Mouse (Mus musculus) myocyte (in vitro differentiated cells): ENCODE measurements at regions not wholly inside any gene's neighbourhood (a gene's known extent, or its start where the extent isn't known, plus 50 kb on each side); places are given as distances from the start of the nearest gene placed in this dataset.

Experiments
- H3K27me3 ChIP-seq: one replicate; pipeline ENCODE4 v1.6.1; 2011; ENCODE audit not compliant: control insufficient read depth, insufficient read depth, insufficient read length
- H3K36me3 ChIP-seq: one replicate; pipeline ENCODE4 v1.6.1; 2011; ENCODE audit not compliant: control insufficient read depth, insufficient read depth
- H3K4me2 ChIP-seq: one replicate; pipeline ENCODE4 v1.6.1; 2011; ENCODE audit warnings: low read depth, control low read depth
- H3K4me3 ChIP-seq: one replicate; pipeline ENCODE4 v1.5.1; 2011; ENCODE audit warnings: mild to moderate bottlenecking, control low read depth, moderate library complexity
- H3K79me2 ChIP-seq: one replicate; pipeline ENCODE4 v1.6.1; 2011; ENCODE audit not compliant: control insufficient read depth, insufficient read depth
- H3ac ChIP-seq: one replicate; pipeline ENCODE4 v1.6.1; 2011; ENCODE audit not compliant: control insufficient read depth, insufficient read length
- CEBPB ChIP-seq: IDR thresholded peaks from 2 replicates; pipeline ENCODE4 v1.6.1; 2011; ENCODE audit warnings: mild to moderate bottlenecking, moderate library complexity; ENCODE audit not compliant: poor library complexity, insufficient read depth, severe bottlenecking
- E2F4 ChIP-seq: IDR thresholded peaks from one replicate; pipeline ENCODE4 v1.6.1; 2011; ENCODE audit warnings: mild to moderate bottlenecking, control low read depth, moderate library complexity; ENCODE audit not compliant: insufficient read depth
- MAX ChIP-seq: IDR thresholded peaks from one replicate; pipeline ENCODE4 v1.6.1; 2011; ENCODE audit warnings: low read depth, mild to moderate bottlenecking, control low read depth
- MYOD1 ChIP-seq, 3 experiments: IDR thresholded peaks; one replicate each; pipeline ENCODE4 v1.6.1; 2011; ENCODE audit warnings: control low read depth in 2 of 3, low read depth in 2 of 3, mild to moderate bottlenecking in 2 of 3, moderate library complexity in 1 of 3; ENCODE audit not compliant: insufficient read length in 2 of 3, control insufficient read depth in 1 of 3
- MYOG ChIP-seq, 3 experiments: IDR thresholded peaks; one replicate each; pipeline ENCODE4 v1.6.1; 2011; ENCODE audit warnings: control low read depth in 2 of 3, low read depth in 2 of 3, mild to moderate bottlenecking in 2 of 3; ENCODE audit not compliant: insufficient read length in 2 of 3, control insufficient read depth in 1 of 3, insufficient read depth in 1 of 3
- POLR2A ChIP-seq: IDR thresholded peaks from one replicate; pipeline ENCODE4 v1.6.1; 2011; ENCODE audit warnings: low read depth, mild to moderate bottlenecking, control low read depth, moderate library complexity; ENCODE audit not compliant: insufficient read length
- POLR2AphosphoS2 ChIP-seq: IDR thresholded peaks from one replicate; pipeline ENCODE4 v1.6.1; 2011; ENCODE audit warnings: low read depth, control low read depth; ENCODE audit not compliant: insufficient read length
- REST ChIP-seq: IDR thresholded peaks from one replicate; pipeline ENCODE4 v1.6.1; 2011; ENCODE audit warnings: mild to moderate bottlenecking, control low read depth, moderate library complexity; ENCODE audit not compliant: insufficient read depth, insufficient read length
- SRF ChIP-seq: IDR thresholded peaks from one replicate; pipeline ENCODE4 v1.6.1; 2011; ENCODE audit warnings: low read depth; ENCODE audit not compliant: control insufficient read depth, insufficient read length
- TCF12 ChIP-seq: IDR thresholded peaks from one replicate; pipeline ENCODE4 v1.6.1; 2011; ENCODE audit warnings: mild to moderate bottlenecking, control low read depth; ENCODE audit not compliant: poor library complexity, insufficient read depth, severe bottlenecking
- TCF3 ChIP-seq: IDR thresholded peaks from one replicate; pipeline ENCODE4 v1.6.1; 2011; ENCODE audit warnings: low read depth, control low read depth; ENCODE audit not compliant: insufficient read length
- USF1 ChIP-seq: IDR thresholded peaks from one replicate; pipeline ENCODE4 v1.6.1; 2011; ENCODE audit warnings: low read depth, mild to moderate bottlenecking, control low read depth, moderate library complexity

DNA sequence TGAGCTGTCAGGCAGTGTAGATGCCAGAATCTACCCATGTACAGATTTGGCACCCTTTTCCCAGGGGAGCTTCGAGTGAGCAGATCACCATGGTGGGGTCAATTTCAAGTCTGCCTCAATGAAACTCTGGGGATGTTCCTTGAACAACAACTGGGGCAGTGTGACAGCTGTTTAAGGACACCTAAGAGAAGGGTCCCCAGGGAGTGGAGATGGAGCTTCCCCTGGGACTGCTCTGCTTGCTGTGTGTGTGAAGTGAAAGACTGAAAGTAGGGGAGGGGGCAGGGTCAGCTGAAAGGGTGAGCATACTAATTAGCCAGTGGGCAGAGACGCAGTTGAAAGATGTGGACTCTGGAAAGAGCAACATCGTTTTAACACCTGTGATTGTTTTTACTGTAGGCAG is 54.5 kb upstream of the Tarbp1 start:
- TF ChIP-seq POLR2AphosphoS2 (no peak), MAX (no peak), POLR2A (no peak)
- no peak overlapping the region for H3K4me3 ChIP-seq
- no peaks in the 10 kb centered on the region for H3K36me3 ChIP-seq
- no peaks in the 10 kb centered on the region for H3K79me2 ChIP-seq
- H3K4me2 ChIP-seq: no peak overlapping the region
- H3ac ChIP-seq: no peak overlapping the region
- H3K27me3 ChIP-seq: no peaks in the 10 kb centered on the region

DNA sequence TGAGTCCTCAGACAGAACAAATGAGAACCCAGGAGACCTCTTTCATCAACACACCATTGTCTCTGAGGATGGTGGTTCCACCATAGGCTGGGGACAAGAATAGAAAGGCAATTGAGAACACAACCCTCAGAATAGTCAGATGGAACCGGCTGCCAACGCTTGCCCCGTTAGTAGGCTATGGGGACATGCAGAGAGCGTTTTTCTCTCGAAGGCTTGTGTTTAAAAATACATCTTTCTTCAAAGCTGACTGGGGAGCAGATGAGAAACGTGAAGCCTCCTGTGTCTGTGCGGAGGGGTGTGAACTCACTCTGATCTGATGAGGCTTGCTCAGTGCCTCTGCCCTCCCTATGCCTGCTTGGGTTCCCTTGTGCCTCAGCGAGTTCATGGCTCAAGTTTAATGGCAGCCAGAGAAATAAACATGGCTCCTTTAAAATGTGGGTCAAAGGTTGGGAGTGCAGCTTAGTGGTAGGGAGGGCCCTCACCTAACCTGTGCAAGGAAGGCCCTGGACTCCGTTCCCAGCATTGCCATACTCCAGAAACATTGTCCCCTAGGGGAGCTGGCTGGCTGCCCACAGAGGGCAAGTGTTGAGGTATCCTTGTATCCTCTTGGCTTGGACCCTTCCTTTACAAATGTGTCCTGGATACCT is 53.7 kb upstream of the Tarbp1 start:
- Histone ChIP-seq H3K4me3 (no peak overlapping the region), H3K4me2 (no peak overlapping the region), H3K36me3 (no peaks in the 10 kb centered on the region), H3K27me3 (no peaks in the 10 kb centered on the region), H3K79me2 (no peaks in the 10 kb centered on the region), H3ac (no peak overlapping the region)
- TF ChIP-seq TCF12 (no peak), POLR2A (no peak), E2F4 (no peak), SRF (no peak), USF1 (no peak), POLR2AphosphoS2 (no peak), REST (no peak), MAX (no peak)

DNA sequence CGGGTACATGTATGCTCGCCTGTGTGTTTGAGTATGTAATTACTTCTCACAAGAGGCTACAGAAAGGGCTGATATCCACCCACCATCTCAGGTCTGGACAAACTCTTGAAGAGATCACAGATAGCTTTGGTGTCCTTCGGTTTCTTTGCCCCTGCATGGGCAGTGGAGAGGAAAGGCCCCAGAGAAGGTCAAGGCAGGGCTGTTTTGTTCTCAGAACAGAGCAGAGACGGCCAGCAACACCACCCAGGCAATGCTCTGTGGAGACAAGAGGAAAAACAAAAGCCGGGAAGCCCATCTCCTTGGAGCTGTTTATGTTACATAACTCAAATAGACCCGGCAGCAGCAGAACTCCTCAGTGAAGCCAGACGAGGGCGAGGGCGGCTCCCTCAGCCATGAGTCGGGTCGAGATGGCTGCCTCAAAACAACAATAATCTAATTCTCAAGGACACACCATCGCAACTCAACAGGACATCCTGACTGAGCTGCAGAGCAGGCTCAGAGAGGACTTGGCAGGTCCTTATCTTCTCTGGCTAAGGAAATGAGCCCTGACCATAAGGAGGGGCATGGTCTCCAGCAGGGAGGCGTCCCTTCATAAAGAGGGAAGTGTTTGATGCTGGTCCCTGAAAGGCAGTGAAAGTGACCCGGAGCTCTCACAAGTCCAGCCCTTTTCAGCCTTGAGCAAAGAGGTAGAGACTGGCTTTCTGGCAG is 52.2 kb upstream of the Tarbp1 start:
- Histone ChIP-seq H3K4me3 (no peak overlapping the region), H3K4me2 (no peak overlapping the region), H3K36me3 (no peaks in the 10 kb centered on the region), H3K27me3 (no peaks in the 10 kb centered on the region), H3ac (no peak overlapping the region), H3K79me2 (no peaks in the 10 kb centered on the region)
- TF ChIP-seq REST: no peak
- TF ChIP-seq E2F4: no peak
- TF ChIP-seq POLR2A: no peak
- TF ChIP-seq CEBPB: no peak
- TF ChIP-seq MYOG (IDR thresholded peaks at IDR 0.05; ENCODE audit: control insufficient read depth in 1 of 3, insufficient read depth in 1 of 3, insufficient read length in 2 of 3, low read depth in 2 of 3): no peak
- TF ChIP-seq SRF: no peak
- no peak for TF ChIP-seq MYOD1 (IDR thresholded peaks at IDR 0.05; ENCODE audit: control insufficient read depth in 1 of 3, insufficient read length in 2 of 3, low read depth in 2 of 3)
- TF ChIP-seq TCF3: no peak
- no peak for TF ChIP-seq MAX
- no peak for TF ChIP-seq USF1
- TF ChIP-seq TCF12: no peak

DNA sequence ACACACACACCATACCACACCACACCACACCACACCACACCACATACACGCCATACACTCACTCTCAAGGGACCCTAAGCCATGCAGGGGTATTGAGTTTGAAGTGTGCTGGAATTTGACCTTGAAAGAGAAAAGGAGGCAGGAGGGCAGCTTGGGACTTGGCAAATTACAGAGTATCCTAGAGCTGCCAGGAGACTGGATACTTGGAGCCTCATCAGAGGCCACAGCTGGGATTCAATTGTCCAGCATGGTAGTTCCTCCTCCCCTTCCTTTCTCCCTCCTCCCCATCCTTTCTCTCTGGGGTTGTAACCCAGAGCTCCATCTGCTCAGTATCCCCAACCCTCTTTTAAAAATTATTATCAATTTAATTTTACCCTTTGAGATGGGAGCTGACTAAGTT is 50.7 kb upstream of the Tarbp1 start:
- H3K36me3 ChIP-seq: no peaks in the 10 kb centered on the region
- no peak overlapping the region for H3K4me2 ChIP-seq
- no peak overlapping the region for H3ac ChIP-seq
- TF ChIP-seq TCF12 (no peak), REST (no peak), MYOG (IDR thresholded peaks at IDR 0.05; ENCODE audit: control insufficient read depth in 1 of 3, insufficient read depth in 1 of 3, insufficient read length in 2 of 3, low read depth in 2 of 3) (no peak), SRF (no peak), POLR2AphosphoS2 (no peak), MAX (no peak), E2F4 (no peak), POLR2A (no peak), MYOD1 (IDR thresholded peaks at IDR 0.05; ENCODE audit: control insufficient read depth in 1 of 3, insufficient read length in 2 of 3, low read depth in 2 of 3) (no peak), USF1 (no peak)
- H3K27me3 ChIP-seq: no peaks in the 10 kb centered on the region
- H3K79me2 ChIP-seq: no peaks in the 10 kb centered on the region
- no peak overlapping the region for H3K4me3 ChIP-seq
